Mouse (Mus musculus) intestine, embryonic 16.5 days (tissue): ENCODE results near the gene Prkag3. TPM values are rescaled to one million over a fixed set of nuclear protein-coding genes. Genes with fewer than 3 reads are reported as not detected.

Source experiments
- ATAC-seq: fragments of 200-750 bp; cut with Nextera tagmentation; 2 replicates; pipeline ENCODE4 v1.8.0; 2017; ENCODE audit warnings: moderate TSS enrichment, moderate library complexity
- H3K27ac ChIP-seq: fragments of 300-500 bp; sonication (generic); 2 replicates; pipeline ENCODE4 v1.5.1; 2014; ENCODE audit warnings: mild to moderate bottlenecking, low read length
- H3K27me3 ChIP-seq: fragments of 300-500 bp; sonication (generic); replicated peaks from 2 replicates; pipeline ENCODE4 v1.6.1; 2014; ENCODE audit warnings: low read length, control low read depth, mixed read lengths; ENCODE audit not compliant: control insufficient read depth, insufficient read depth
- H3K36me3 ChIP-seq: fragments of 300-500 bp; sonication (generic); 2 replicates; pipeline ENCODE4 v1.6.1; 2014; ENCODE audit warnings: low read length, control low read depth; ENCODE audit not compliant: control insufficient read depth, insufficient read depth
- H3K4me1 ChIP-seq: fragments of 300-500 bp; sonication (generic); 2 replicates; pipeline ENCODE4 v1.6.1; 2014; ENCODE audit warnings: low read length, control low read depth, mixed read lengths; ENCODE audit not compliant: control insufficient read depth, insufficient read depth
- H3K4me2 ChIP-seq: fragments of 300-500 bp; sonication (generic); 2 replicates; pipeline ENCODE4 v1.6.1; 2014; ENCODE audit warnings: low read depth, low read length, control low read depth
- H3K4me3 ChIP-seq: fragments of 300-500 bp; sonication (generic); 2 replicates; pipeline ENCODE4 v1.5.1; 2014; ENCODE audit warnings: mild to moderate bottlenecking, low read length
- H3K9ac ChIP-seq: fragments of 300-500 bp; sonication (generic); 2 replicates; pipeline ENCODE4 v1.6.1; 2014; ENCODE audit warnings: low read depth, low read length
- H3K9me3 ChIP-seq: fragments of 300-500 bp; sonication (generic); 2 replicates; pipeline ENCODE4 v1.6.1; 2016; ENCODE audit warnings: low read length, control low read depth; ENCODE audit not compliant: control insufficient read depth
- WGBS: fragments of 180-500 bp; shearing (Covaris S2); extraction: QIAGEN DNeasy Blood & Tissue Kit; methylation state at CpG from one replicate; pipeline ENCODE4 v1.1.7; 2014; 5-methylcytosine and 5-hydroxymethylcytosine counted together
- polyA plus RNA-seq: library from polyadenylated mRNA; unstranded; fragments of >200 nt; fragmentation: Nextera tagmentation; extraction: Ambion mirVana; gene quantifications from 2 replicates; pipeline ENCODE4 v1.2.1, GENCODE M21; 2015

Prkag3 gene
- polyA plus RNA-seq, 1 experiment from 2014 or later, result 0.17 TPM

GRCm38 (mm10) chr1:74721657-74722056 lies 27.4 kb downstream of the Prkag3 start:
- Histone ChIP-seq H3K4me2 (no peak overlapping the region), H3K36me3 (no peaks in the 10 kb centered on the region), H3K9me3 (no peaks in the 10 kb centered on the region), H3K27me3 (no peaks in the 10 kb centered on the region), H3K27ac (no peak overlapping the region), H3K9ac (no peak overlapping the region), H3K4me1 (0 out of 2 replicates have a peak, but pooled peaks cover 3% of the 10 kb centered on the region), H3K4me3 (no peak overlapping the region)
- WGBS, result 73% methylated on average over 6 of the region's 6 CpGs
- no peak for ATAC-seq

DNA sequence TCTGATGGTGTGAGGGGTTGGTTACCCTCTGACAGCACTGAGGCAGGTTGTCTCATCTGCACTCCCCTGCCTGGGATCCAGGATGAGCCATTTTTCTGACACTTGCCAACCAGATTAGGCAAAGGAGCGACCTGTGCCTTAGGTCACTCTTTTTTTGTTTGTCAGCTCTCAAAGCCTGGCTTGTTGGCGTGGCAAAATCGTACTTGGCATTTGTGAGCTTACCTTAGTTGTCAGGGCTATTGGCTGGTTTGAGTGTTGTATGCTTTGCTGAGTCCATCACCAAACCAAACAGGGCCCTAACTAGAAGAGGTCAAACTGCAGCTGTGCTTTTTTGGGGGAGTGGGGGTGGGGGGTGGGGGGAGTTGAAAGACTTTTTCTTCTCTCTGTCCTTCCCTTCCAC lies 29.7 kb downstream of the Prkag3 start:
- Histone ChIP-seq H3K27ac (no peak overlapping the region), H3K4me3 (no peak overlapping the region), H3K36me3 (no peaks in the 10 kb centered on the region), H3K9me3 (no peaks in the 10 kb centered on the region), H3K4me2 (no peak overlapping the region), H3K9ac (no peak overlapping the region), H3K27me3 (no peaks in the 10 kb centered on the region), H3K4me1 (no peaks in the 10 kb centered on the region)
- WGBS, result 77% methylated on average over 3 of the region's 3 CpGs
- ATAC-seq, result no peak

DNA sequence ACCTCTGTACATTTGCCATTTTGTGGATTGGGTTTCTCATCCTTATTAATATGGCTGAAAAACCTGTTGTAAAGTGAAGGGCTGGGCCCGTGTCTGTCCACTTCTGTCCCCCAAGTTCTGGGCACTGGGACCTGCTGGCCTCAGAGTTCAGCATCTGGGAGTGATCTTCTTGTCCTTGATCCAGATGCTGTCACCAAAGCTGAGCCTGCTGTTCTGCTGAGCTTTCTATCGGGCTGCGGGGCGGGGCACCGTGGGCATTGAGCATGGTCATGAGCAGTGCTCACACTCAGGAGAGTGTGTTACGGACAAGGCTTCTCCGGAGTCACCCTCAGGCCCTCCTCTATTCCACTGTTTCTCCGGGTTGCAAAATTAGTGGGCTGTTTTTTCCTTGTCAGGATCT lies 30.9 kb downstream of the Prkag3 start:
- 88% methylated on average over 8 of the region's 8 CpGs for whole genome bisulfite sequencing
- H3K9ac ChIP-seq, result no peak overlapping the region
- no peak for ATAC-seq
- H3K4me3 ChIP-seq, result no peak overlapping the region
- no peaks in the 10 kb centered on the region for H3K36me3 ChIP-seq
- peaks cover 2% of the 10 kb centered on the region for H3K4me1 ChIP-seq
- H3K4me2 ChIP-seq, result no peak overlapping the region
- no peaks in the 10 kb centered on the region for H3K9me3 ChIP-seq
- H3K27me3 ChIP-seq, result no peaks in the 10 kb centered on the region
- no peak overlapping the region for H3K27ac ChIP-seq

- H3K27ac ChIP-seq, result no peak overlapping the region
- no peaks in the 10 kb centered on the region for H3K36me3 ChIP-seq
- H3K9me3 ChIP-seq, result no peaks in the 10 kb centered on the region
- H3K9ac ChIP-seq, result no peak overlapping the region
- 92% methylated on average over 6 of the region's 6 CpGs for WGBS
- H3K4me3 ChIP-seq, result no peak overlapping the region
- no peak overlapping the region for H3K4me2 ChIP-seq
- ATAC-seq, result no peak
- peaks cover 9% of the 10 kb centered on the region for H3K4me1 ChIP-seq
- no peaks in the 10 kb centered on the region for H3K27me3 ChIP-seq
Measured at GRCm38 (mm10) chr1:74715886-74716285, 33.1 kb downstream of the Prkag3 start.

GRCm38 (mm10) chr1:74715468-74715867 lies 33.6 kb downstream of the Prkag3 start:
- 66% methylated on average over 5 of the region's 5 CpGs for WGBS
- no peaks in the 10 kb centered on the region for H3K36me3 ChIP-seq
- H3K4me1 ChIP-seq, result peaks cover 9% of the 10 kb centered on the region
- H3K9ac ChIP-seq, result no peak overlapping the region
- no peak overlapping the region for H3K4me3 ChIP-seq
- H3K27me3 ChIP-seq, result no peaks in the 10 kb centered on the region
- H3K4me2 ChIP-seq, result no peak overlapping the region
- no peaks in the 10 kb centered on the region for H3K9me3 ChIP-seq
- no peak overlapping the region for H3K27ac ChIP-seq
- no peak for ATAC-seq

GRCm38 (mm10) chr1:74714967-74715366 lies 34.1 kb downstream of the Prkag3 start:
- 43% methylated on average over 2 of the region's 2 CpGs for WGBS
- H3K9me3 ChIP-seq, result no peaks in the 10 kb centered on the region
- no peak overlapping the region for H3K4me3 ChIP-seq
- no peak overlapping the region for H3K9ac ChIP-seq
- peaks cover 9% of the 10 kb centered on the region for H3K4me1 ChIP-seq
- H3K4me2 ChIP-seq, result no peak overlapping the region
- H3K27me3 ChIP-seq, result no peaks in the 10 kb centered on the region
- H3K27ac ChIP-seq, result no peak overlapping the region
- no peak for ATAC-seq
- no peaks in the 10 kb centered on the region for H3K36me3 ChIP-seq

GRCm38 (mm10) chr1:74713859-74714730 lies 34.9 kb downstream of the Prkag3 start:
- Histone ChIP-seq H3K9me3 (no peaks in the 10 kb centered on the region), H3K4me1 (peaks cover 9% of the 10 kb centered on the region), H3K4me3 (peak overlapping the region; percentile 65), H3K27me3 (no peaks in the 10 kb centered on the region), H3K4me2 (peak overlapping the region; percentile 99), H3K9ac (peak overlapping the region; percentile 80), H3K27ac (no peak overlapping the region), H3K36me3 (no peaks in the 10 kb centered on the region)
- peak; percentile 21; the same call in 1 of the 2 replicates for ATAC-seq
- WGBS, result 23% methylated on average over 12 of the region's 12 CpGs

- Histone ChIP-seq H3K27ac (peak within 1 kb of the TSS; percentile 36; the same call in 1 of the 2 replicates), H3K36me3 (no peaks in the 10 kb centered on the region), H3K4me3 (peak within 1 kb of the TSS; percentile 65), H3K4me1 (peaks cover 9% of the 10 kb centered on the region), H3K9ac (peak within 1 kb of the TSS; percentile 80), H3K4me2 (peak within 1 kb of the TSS; percentile 99), H3K9me3 (no peaks in the 10 kb centered on the region), H3K27me3 (no peaks in the 10 kb centered on the region)
- WGBS, result 2% methylated on average over 35 of the region's 35 CpGs
- ATAC-seq, result peak; percentile 78
Measured at GRCm38 (mm10) chr1:74713099-74713858, 35.7 kb downstream of the Prkag3 start, which contains the start of gene Cyp27a1. TSS of gene Cyp27a1 (plus strand) at chr1:74713574.

GRCm38 (mm10) chr1:74712461-74713098 lies 36.4 kb downstream of the Prkag3 start:
- Histone ChIP-seq H3K36me3 (no peaks in the 10 kb centered on the region), H3K4me2 (peak overlapping the region; percentile 99), H3K9ac (peak overlapping the region; percentile 80), H3K27ac (peak overlapping the region; percentile 36; the same call in 1 of the 2 replicates), H3K27me3 (no peaks in the 10 kb centered on the region), H3K4me3 (peak overlapping the region; percentile 65), H3K9me3 (no peaks in the 10 kb centered on the region), H3K4me1 (peaks cover 9% of the 10 kb centered on the region)
- 41% methylated on average over 5 of the region's 5 CpGs for WGBS
- ATAC-seq, result peak; percentile 57
